Mouse (Mus musculus) midbrain, embryonic 16.5 days (tissue): ENCODE results near the gene Uba52. TPM values are rescaled to one million over a fixed set of nuclear protein-coding genes. Genes with fewer than 3 reads are reported as not detected.

Experiments
- ATAC-seq: fragments of 200-750 bp; cut with Nextera tagmentation; 2 replicates; pipeline ENCODE4 v1.8.0; 2017; ENCODE audit warnings: moderate TSS enrichment
- H3K27ac ChIP-seq: fragments of 300-500 bp; sonication (generic); 2 replicates; pipeline ENCODE4 v1.5.1; 2014; ENCODE audit warnings: mild to moderate bottlenecking, low read length, mixed read lengths
- H3K27me3 ChIP-seq: fragments of 300-500 bp; sonication (generic); 2 replicates; pipeline ENCODE4 v1.6.1; 2014; ENCODE audit warnings: low read depth, low read length, mixed read lengths; ENCODE audit not compliant: control insufficient read depth, insufficient read depth
- H3K36me3 ChIP-seq: fragments of 300-500 bp; sonication (generic); 2 replicates; pipeline ENCODE4 v1.6.1; 2014; ENCODE audit warnings: mild to moderate bottlenecking, low read length, moderate library complexity, mixed read lengths; ENCODE audit not compliant: control insufficient read depth, insufficient read depth
- H3K4me1 ChIP-seq: fragments of 300-500 bp; sonication (generic); 2 replicates; pipeline ENCODE4 v1.6.1; 2014; ENCODE audit warnings: mild to moderate bottlenecking, low read length, mixed read lengths; ENCODE audit not compliant: control insufficient read depth, insufficient read depth
- H3K4me2 ChIP-seq: fragments of 300-500 bp; sonication (generic); 2 replicates; pipeline ENCODE4 v1.6.1; 2014; ENCODE audit warnings: mild to moderate bottlenecking, low read length, mixed read lengths
- H3K4me3 ChIP-seq: fragments of 300-500 bp; sonication (generic); 2 replicates; pipeline ENCODE4 v1.5.1; 2014; ENCODE audit warnings: low read depth, mild to moderate bottlenecking, low read length, moderate library complexity, mixed read lengths
- H3K9ac ChIP-seq: fragments of 300-500 bp; sonication (generic); 2 replicates; pipeline ENCODE4 v1.6.1; 2014; ENCODE audit warnings: low read depth, low read length, mixed read lengths
- H3K9me3 ChIP-seq: fragments of 300-500 bp; sonication (generic); replicated peaks from 2 replicates; pipeline ENCODE4 v1.6.1; 2014; ENCODE audit warnings: mild to moderate bottlenecking, low read length, mixed read lengths; ENCODE audit not compliant: control insufficient read depth, poor library complexity, severe bottlenecking
- WGBS: fragments of 180-500 bp; shearing (Covaris S2); extraction: QIAGEN DNeasy Blood & Tissue Kit; methylation state at CpG from one replicate; pipeline ENCODE4 v1.1.7; 2014; 5-methylcytosine and 5-hydroxymethylcytosine counted together
- polyA plus RNA-seq: library from polyadenylated mRNA; unstranded; fragments of >200 nt; fragmentation: Nextera tagmentation; extraction: Ambion mirVana; gene quantifications from 2 replicates; pipeline ENCODE4 v1.2.1, GENCODE M21; 2015

Gene Uba52
- polyA plus RNA-seq, 1 experiment from 2014 or later: 584 TPM

DNA sequence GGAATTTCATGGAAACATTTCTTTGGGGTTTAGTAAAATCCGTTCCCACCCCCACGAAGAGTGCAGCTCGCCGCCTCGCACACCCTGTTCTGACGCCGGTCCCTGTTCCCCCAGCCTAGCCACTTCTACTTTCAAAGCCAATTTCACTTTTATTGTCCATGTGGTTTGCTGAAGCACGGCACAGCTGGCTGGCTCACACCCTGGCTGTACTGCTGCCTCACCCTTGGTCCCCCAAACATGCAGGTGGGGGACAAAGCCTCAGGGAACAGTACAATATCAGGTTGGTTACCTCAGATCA is 48.1 kb downstream of the Uba52 start:
- Histone ChIP-seq H3K27ac (no peak overlapping the region), H3K27me3 (no peaks in the 10 kb centered on the region), H3K36me3 (no peaks in the 10 kb centered on the region), H3K4me1 (no peaks in the 10 kb centered on the region), H3K9me3 (no peaks in the 10 kb centered on the region), H3K9ac (no peak overlapping the region), H3K4me3 (no peak overlapping the region), H3K4me2 (no peak overlapping the region)
- 96% methylated on average over 8 of the region's 8 CpGs for WGBS
- no peak for ATAC-seq

DNA sequence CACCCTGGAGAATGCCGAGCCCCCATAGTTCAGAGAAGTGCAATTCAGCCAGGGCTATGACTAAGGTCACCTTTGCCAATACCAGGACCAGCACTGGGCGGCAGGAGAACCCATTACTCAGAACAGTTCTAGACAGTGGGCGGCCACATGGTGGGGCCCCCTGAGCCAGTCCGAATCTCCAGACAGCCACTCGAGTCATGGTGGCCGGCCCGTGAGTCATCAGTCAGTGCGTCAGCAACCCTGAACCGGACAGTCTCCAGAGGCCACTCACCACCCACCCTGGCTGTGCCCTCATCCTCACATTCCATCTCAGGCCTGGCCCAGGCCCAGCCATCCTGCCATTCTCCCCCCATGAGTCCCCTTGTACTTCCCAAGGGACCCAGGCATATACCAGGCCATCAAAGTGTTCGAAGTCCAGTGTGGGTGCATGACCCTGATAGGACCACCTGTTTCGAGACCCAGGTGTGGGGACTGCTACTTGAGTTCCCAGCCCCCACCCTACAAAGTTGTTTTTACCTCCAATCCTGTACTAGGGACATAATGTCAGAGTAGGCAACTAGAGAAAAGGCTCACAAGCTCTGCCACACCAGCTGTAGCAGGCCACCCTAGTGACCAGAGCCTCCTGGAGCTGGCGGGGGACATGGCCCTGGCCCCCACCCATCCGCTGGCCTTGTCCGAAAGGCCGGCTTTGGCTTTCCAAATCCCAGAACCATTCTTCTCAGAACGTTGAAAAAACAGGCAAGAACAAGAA is 48.7 kb downstream of the Uba52 start:
- Histone ChIP-seq H3K9me3 (no peaks in the 10 kb centered on the region), H3K36me3 (no peaks in the 10 kb centered on the region), H3K27ac (no peak overlapping the region), H3K4me3 (no peak overlapping the region), H3K4me2 (no peak overlapping the region), H3K4me1 (no peaks in the 10 kb centered on the region), H3K9ac (no peak overlapping the region), H3K27me3 (no peaks in the 10 kb centered on the region)
- WGBS: 90% methylated on average over 16 of the region's 16 CpGs
- no peak for ATAC-seq

- Histone ChIP-seq H3K4me2 (no peak overlapping the region), H3K4me1 (no peaks in the 10 kb centered on the region), H3K27ac (no peak overlapping the region), H3K9ac (no peak overlapping the region), H3K36me3 (no peaks in the 10 kb centered on the region), H3K9me3 (no peaks in the 10 kb centered on the region), H3K27me3 (no peaks in the 10 kb centered on the region), H3K4me3 (no peak overlapping the region)
- ATAC-seq: no peak
- 75% methylated on average over 9 of the region's 9 CpGs for WGBS
Measured at GRCm38 (mm10) chr8:70460606-70461005, 50.0 kb downstream of the Uba52 start.

DNA sequence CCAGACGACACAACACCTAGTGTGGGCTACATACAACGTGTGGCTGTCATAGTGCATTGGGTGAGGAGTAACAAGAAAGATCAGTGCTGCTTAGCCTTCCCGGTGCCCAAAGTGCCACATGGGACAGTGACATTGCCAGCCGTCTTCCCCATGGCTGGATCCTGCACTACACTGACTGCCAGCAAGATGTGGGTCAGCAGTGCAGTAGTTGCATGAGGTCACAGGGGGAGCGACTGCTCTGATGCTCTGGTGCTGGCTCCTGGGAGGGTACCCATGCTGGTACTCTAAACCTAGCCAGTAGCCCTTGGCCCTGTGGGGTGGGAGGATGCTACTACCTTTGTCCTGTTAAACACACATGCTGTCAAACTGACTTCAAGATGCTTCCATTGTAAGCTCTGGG is 50.4 kb downstream of the Uba52 start:
- Histone ChIP-seq H3K4me3 (no peak overlapping the region), H3K27ac (no peak overlapping the region), H3K36me3 (no peaks in the 10 kb centered on the region), H3K4me1 (no peaks in the 10 kb centered on the region), H3K4me2 (no peak overlapping the region), H3K27me3 (no peaks in the 10 kb centered on the region), H3K9me3 (no peaks in the 10 kb centered on the region), H3K9ac (no peak overlapping the region)
- 92% methylated on average over 5 of the region's 5 CpGs for WGBS
- ATAC-seq: no peak

- Histone ChIP-seq H3K27me3 (no peaks in the 10 kb centered on the region), H3K9ac (no peak overlapping the region), H3K4me1 (no peaks in the 10 kb centered on the region), H3K4me3 (no peak overlapping the region), H3K27ac (no peak overlapping the region), H3K9me3 (no peaks in the 10 kb centered on the region), H3K4me2 (no peak overlapping the region), H3K36me3 (no peaks in the 10 kb centered on the region)
- 98% methylated on average over 2 of the region's 2 CpGs for WGBS
- no peak for ATAC-seq
Measured at GRCm38 (mm10) chr8:70459636-70460035, 51.0 kb downstream of the Uba52 start.

DNA sequence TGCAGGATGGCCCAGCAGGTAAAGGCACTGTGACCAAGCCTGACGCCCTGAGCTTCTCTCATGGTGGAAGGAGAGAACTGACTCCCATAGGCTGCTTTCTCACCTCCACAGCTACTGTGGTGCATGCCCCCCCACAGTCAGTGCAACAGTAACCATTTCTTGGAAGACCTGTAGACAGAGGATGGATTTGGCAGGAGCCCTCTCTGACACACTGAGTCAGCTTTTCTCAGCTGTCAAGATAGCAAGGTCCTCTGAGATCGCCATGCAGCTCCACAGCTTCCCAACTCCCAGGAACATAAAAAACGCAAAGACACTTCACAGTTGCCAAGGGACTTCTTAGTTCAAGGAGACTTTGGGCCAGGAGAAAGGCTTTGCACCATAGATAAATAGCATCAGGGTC is 52.1 kb downstream of the Uba52 start:
- Histone ChIP-seq H3K27me3 (no peaks in the 10 kb centered on the region), H3K27ac (no peak overlapping the region), H3K4me2 (no peak overlapping the region), H3K9me3 (no peaks in the 10 kb centered on the region), H3K4me1 (no peaks in the 10 kb centered on the region), H3K36me3 (no peaks in the 10 kb centered on the region), H3K9ac (no peak overlapping the region), H3K4me3 (no peak overlapping the region)
- WGBS: 89% methylated on average over 3 of the region's 3 CpGs
- no peak for ATAC-seq

Other genes starting within 250 kb of the Uba52 start
- 26.3 and 29.9 TPM in 2 replicates for gene Homer3, start 228.0 kb downstream of the Uba52 start, polyA plus RNA-seq
- 40.3 and 45.0 TPM in 2 replicates for gene Ddx49, start 208.3 kb downstream of the Uba52 start, polyA plus RNA-seq
- gene Cope, start 208.3 kb downstream of the Uba52 start, polyA plus RNA-seq: 261 and 268 TPM in 2 replicates
- gene Cers1, start 195.0 kb downstream of the Uba52 start, polyA plus RNA-seq: 40.3 and 42.1 TPM in 2 replicates
- gene Gdf1, start 181.0 kb downstream of the Uba52 start, polyA plus RNA-seq: 2.5 and 7.0 TPM in 2 replicates
- 11.3 and 11.6 TPM in 2 replicates for gene Upf1, start 157.5 kb downstream of the Uba52 start, polyA plus RNA-seq
- 0.36 and 0.47 TPM in 2 replicates for gene Comp, start 137.2 kb downstream of the Uba52 start, polyA plus RNA-seq
- gene Crtc1, start 71.2 kb downstream of the Uba52 start, polyA plus RNA-seq: 53.4 and 56.3 TPM in 2 replicates
- gene Klhl26, start 33.8 kb downstream of the Uba52 start, polyA plus RNA-seq: 31.0 and 32.4 TPM in 2 replicates
- gene Tmem59l, start 23.4 kb downstream of the Uba52 start, polyA plus RNA-seq: 121 and 151 TPM in 2 replicates
- gene Crlf1, start 17.6 kb downstream of the Uba52 start, polyA plus RNA-seq: 3.6 and 6.3 TPM in 2 replicates
- gene Rex1bd, start 4.0 kb downstream of the Uba52 start, polyA plus RNA-seq: 163 and 185 TPM in 2 replicates
- 406 and 425 TPM in 2 replicates for gene Fkbp8, start 16.9 kb upstream of the Uba52 start, polyA plus RNA-seq
- gene Kxd1, start 17.2 kb upstream of the Uba52 start, polyA plus RNA-seq: 43.1 and 43.3 TPM in 2 replicates
- 16.7 and 19.2 TPM in 2 replicates for gene Ell, start 28.7 kb upstream of the Uba52 start, polyA plus RNA-seq
- 155 and 171 TPM in 2 replicates for gene Isyna1, start 83.6 kb upstream of the Uba52 start, polyA plus RNA-seq
- gene Ssbp4, start 98.1 kb upstream of the Uba52 start, polyA plus RNA-seq: 151 and 173 TPM in 2 replicates
- gene Lrrc25, start 105.4 kb upstream of the Uba52 start, polyA plus RNA-seq: 0.64 and 0.97 TPM in 2 replicates
- gene Gdf15, start 121.7 kb upstream of the Uba52 start, polyA plus RNA-seq: 0.35 and 0.39 TPM in 2 replicates
- gene Pgpep1, start 149.6 kb upstream of the Uba52 start, polyA plus RNA-seq: 67.2 and 69.7 TPM in 2 replicates
- gene Lsm4, start 162.4 kb upstream of the Uba52 start, polyA plus RNA-seq: 137 and 143 TPM in 2 replicates
- gene Jund, start 188.1 kb upstream of the Uba52 start, polyA plus RNA-seq: 60.4 and 67.9 TPM in 2 replicates
- 0.06 TPM in 1 of 2 replicates, not detected in the other for gene Iqcn, start 192.7 kb upstream of the Uba52 start, polyA plus RNA-seq
- not detected in 2 replicates for gene Gm3336, start 207.7 kb upstream of the Uba52 start, polyA plus RNA-seq
- gene Pde4c, start 212.9 kb upstream of the Uba52 start, polyA plus RNA-seq: 0.11 and 0.23 TPM in 2 replicates
- gene Rab3a, start 243.9 kb upstream of the Uba52 start, polyA plus RNA-seq: 477 and 573 TPM in 2 replicates